Mouse (Mus musculus): ENCODE measurements around the gene Cyp2c69. TPM values are rescaled to one million over a fixed set of nuclear protein-coding genes. Genes with fewer than 3 reads are reported as not detected.
"Not testable (repeated sequence)": the region's sequence is repeated elsewhere in the genome, so short reads cannot be mapped to it uniquely, and the experiment has no call there.

Cyp2c69 gene
- not detected in 2 replicates for total RNA-seq (2017)

DNA sequence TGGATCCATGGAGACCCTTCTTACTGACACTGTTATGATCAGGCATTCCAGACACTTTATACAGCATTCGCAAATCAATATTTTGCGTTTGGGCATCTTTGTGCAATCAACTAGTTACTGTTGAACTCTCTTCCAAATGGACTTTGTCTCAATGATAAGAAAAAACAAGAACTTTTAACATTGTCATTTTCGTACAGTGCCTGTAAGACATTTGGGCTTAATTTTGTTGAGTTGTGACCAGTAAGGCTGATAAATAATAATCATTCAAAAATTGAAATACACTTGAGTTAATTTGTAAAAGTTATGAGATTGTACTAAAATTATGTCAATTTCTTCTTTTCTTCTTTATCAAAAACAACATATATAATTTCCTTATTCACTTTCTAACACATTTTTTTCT, at the start of gene Cyp2c69:
TSS of gene Cyp2c69 (minus strand) at position 101 of the 400 bp plus-strand sequence.
- not testable (repeated sequence) for ATAC-seq (replicated peaks in 1 of 2; ENCODE audit: insufficient read depth in 1 of 2, low FRiP score in 2 of 2, low TSS enrichment in 1 of 2, low read depth in 1 of 2, poor library complexity in 2 of 2, severe bottlenecking in 2 of 2)

DNA sequence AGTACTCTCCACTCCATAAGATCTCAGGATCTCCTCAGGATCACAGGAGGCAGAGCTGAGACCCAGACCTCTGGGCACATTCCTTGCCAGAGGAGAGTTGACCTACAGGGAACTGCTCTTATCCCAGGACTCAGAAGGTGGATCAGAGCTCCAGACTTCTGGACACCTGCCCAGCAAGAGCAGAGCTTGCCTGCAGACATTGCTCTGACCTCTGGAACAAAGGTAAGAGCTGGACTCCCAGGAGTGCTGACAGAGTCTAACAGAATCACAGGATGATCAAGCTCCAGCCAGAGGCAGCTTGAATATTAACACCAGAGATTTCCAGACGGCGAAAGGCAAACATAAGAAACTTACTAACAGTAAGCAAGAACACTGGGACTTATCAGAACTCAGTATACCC, 48.8 kb upstream of the Cyp2c69 start:
- ATAC-seq (replicated peaks in 1 of 2; ENCODE audit: insufficient read depth in 1 of 2, low FRiP score in 2 of 2, low TSS enrichment in 1 of 2, low read depth in 1 of 2, poor library complexity in 2 of 2, severe bottlenecking in 2 of 2): no peak

DNA sequence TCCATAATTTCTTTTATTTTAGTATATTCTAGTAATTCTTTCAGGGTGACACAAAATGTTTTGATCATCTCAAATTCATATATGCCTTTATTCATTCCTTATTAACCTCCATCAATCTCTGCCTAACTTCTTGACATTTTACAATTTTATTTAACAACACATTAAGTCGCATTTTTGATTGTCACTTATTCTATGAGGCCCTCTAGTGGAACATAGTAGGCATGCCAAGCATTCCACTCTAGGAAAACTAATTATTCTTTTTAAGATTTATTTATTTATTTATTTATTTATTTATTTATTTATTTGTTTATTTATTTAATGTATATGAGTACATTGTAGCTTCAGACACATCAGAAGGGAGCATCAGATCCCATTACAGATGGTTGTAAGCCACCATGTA, 43.4 kb upstream of the Cyp2c69 start:
- no peak for ATAC-seq (replicated peaks in 1 of 2; ENCODE audit: insufficient read depth in 1 of 2, low FRiP score in 2 of 2, low TSS enrichment in 1 of 2, low read depth in 1 of 2, poor library complexity in 2 of 2, severe bottlenecking in 2 of 2)

DNA sequence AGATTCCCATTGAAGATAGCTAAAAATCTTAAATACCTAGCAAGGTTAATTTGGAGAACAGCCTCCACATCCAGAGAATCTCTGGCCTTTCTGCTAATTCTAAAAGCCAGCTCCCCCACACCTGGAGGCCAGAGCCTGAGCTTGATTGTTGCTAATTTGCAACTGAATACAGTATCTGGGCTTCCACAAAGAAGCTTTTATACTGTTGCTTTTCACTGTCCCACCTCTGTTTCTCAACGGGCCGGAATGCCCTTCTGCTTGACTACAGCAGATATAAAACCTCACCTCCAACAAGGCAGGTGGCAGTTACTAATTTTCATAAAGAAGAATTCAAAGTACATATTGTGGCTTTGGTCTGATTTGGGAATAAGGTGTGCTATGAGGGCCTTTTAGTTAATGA, 15.1 kb upstream of the Cyp2c69 start:
- no peak for ATAC-seq (replicated peaks in 1 of 2; ENCODE audit: insufficient read depth in 1 of 2, low FRiP score in 2 of 2, low TSS enrichment in 1 of 2, low read depth in 1 of 2, poor library complexity in 2 of 2, severe bottlenecking in 2 of 2)

DNA sequence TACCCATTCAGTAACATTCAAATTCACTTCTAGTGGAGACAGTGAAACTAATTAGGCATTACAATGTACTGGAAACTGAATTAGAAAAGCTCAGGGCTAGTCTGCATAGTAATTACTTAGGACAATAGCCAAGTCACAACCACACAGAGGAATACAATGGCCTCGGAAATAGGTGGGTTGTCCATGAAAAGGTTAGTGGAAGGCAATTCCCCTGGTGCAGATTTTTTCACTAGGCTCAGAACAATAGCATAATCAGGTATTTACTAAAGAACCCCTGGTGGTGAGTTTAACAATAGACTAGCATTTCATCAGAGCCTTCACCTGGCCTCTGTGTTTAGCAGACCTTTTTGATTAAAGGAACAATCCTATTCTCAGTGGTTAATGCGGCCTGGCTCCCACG, 3.5 kb upstream of the Cyp2c69 start:
- ATAC-seq (replicated peaks in 1 of 2; ENCODE audit: insufficient read depth in 1 of 2, low FRiP score in 2 of 2, low TSS enrichment in 1 of 2, low read depth in 1 of 2, poor library complexity in 2 of 2, severe bottlenecking in 2 of 2): not testable (repeated sequence)

DNA sequence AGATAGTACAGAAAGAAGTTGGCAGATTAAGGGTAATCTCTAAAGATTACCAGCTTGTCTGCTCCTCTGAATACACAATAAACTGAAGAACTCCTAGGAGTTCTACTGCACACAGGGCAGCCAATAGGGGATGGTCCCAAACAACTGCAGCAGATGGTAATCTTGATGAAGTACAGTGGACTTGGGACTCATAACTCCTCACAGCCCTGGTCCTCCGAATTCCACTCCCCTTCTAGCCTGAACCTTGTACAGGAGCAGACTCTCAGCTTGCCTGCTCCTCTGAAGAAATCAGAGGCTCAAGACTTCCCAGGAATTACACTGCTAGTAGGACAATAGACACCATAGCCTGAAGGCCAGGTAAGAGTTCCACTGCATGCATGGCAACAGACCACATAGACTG, 20.5 kb downstream of the Cyp2c69 start:
- no peak for ATAC-seq (replicated peaks in 1 of 2; ENCODE audit: insufficient read depth in 1 of 2, low FRiP score in 2 of 2, low TSS enrichment in 1 of 2, low read depth in 1 of 2, poor library complexity in 2 of 2, severe bottlenecking in 2 of 2)

DNA sequence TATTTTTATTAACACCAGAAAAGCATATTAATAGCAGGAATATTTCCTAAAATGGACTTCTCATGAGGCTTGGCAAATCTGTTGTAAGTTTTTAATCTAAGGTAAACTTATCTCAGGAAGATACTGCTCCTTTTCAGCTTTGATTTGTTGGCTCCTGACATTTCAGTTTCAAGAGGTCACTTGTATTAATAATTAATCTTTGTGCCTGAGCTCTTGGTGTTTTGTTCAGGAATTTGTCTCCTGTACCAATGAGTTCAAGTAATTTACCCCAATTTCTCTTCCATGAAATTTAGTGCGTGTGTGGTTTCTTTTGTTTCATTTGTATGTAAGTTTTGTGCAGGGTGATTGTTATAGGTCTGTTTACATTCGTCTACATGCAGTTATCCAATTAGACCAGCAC, 65.7 kb downstream of the Cyp2c69 start:
- ATAC-seq (replicated peaks in 1 of 2; ENCODE audit: insufficient read depth in 1 of 2, low FRiP score in 2 of 2, low TSS enrichment in 1 of 2, low read depth in 1 of 2, poor library complexity in 2 of 2, severe bottlenecking in 2 of 2): not testable (repeated sequence)

DNA sequence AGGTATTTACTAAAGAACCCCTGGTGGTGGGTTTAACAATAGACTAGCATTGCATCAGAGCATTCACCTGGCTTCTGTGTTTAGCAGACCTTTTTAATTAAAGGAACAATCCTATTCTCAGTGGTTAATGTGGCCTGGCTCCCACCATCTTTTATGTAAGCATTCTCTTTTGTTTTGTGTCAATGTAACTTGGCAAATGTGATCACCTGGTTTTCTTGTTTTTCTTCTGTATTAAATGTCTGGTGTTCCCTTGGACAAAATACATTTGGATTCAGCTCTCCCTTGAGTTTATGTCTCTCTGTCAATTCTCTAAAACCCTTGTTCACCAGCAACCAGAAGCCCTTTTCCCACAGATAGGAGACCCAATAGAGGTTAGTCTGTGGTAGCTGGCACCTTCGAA, 70.2 kb downstream of the Cyp2c69 start:
- ATAC-seq (replicated peaks in 1 of 2; ENCODE audit: insufficient read depth in 1 of 2, low FRiP score in 2 of 2, low TSS enrichment in 1 of 2, low read depth in 1 of 2, poor library complexity in 2 of 2, severe bottlenecking in 2 of 2): not testable (repeated sequence)

DNA sequence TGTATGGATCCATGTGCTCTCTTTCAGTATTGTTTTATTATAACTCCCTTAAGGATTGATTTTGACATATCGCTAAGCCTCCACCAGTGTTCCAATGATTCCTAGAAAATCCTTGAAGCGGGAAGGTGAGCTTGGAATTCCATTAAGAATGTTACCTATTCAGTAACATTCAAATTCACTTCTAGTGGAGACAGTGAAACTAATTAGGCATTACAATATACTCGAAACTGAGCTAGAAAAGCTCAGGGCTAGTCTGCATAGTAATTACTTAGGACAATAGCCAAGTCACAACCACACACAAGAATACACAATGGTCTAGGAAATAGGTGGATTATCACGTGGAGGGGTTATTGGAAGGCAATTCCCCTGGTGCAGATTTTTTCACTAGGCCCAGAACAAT, 70.6 kb downstream of the Cyp2c69 start:
- not testable (repeated sequence) for ATAC-seq (replicated peaks in 1 of 2; ENCODE audit: insufficient read depth in 1 of 2, low FRiP score in 2 of 2, low TSS enrichment in 1 of 2, low read depth in 1 of 2, poor library complexity in 2 of 2, severe bottlenecking in 2 of 2)

DNA sequence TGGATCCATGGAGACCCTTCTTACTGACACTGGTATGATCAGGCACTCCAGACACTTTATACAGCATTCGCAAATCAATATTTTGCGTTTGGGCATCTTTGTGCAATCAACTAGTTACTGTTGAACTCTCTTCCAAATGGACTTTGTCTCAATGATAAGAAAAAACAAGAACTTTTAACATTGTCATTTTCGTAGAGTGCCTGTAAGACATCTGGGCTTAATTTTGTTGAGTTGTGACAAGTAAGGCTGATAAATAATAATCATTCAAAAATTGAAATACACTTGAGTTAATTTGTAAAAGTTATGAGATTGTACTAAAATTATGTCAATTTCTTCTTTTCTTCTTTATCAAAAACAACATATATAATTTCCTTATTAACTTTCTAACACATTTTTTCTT, 73.9 kb downstream of the Cyp2c69 start, which contains the start of gene Cyp2c40:
TSS of gene Cyp2c40 (minus strand) at position 101 of the 400 bp plus-strand sequence.
- ATAC-seq (replicated peaks in 1 of 2; ENCODE audit: insufficient read depth in 1 of 2, low FRiP score in 2 of 2, low TSS enrichment in 1 of 2, low read depth in 1 of 2, poor library complexity in 2 of 2, severe bottlenecking in 2 of 2): not testable (repeated sequence)

Other genes starting within 250 kb of the Cyp2c69 start
- gene Cyp2c67, start 237.7 kb downstream of the Cyp2c69 start, total RNA-seq (2017): not detected in 2 replicates
- not detected in 2 replicates for gene Cyp2c68, start 145.7 kb downstream of the Cyp2c69 start, total RNA-seq (2017)
- gene Cyp2c40, start 74.0 kb downstream of the Cyp2c69 start, total RNA-seq (2017): not detected in 2 replicates
- gene Cyp2c37, start 105.6 kb upstream of the Cyp2c69 start, total RNA-seq (2017): not detected in 2 replicates
- not detected in 2 replicates for gene Cyp2c54, start 187.0 kb upstream of the Cyp2c69 start, total RNA-seq (2017)
- not detected in 2 replicates for gene Cyp2c50, start 202.9 kb upstream of the Cyp2c69 start, total RNA-seq (2017)